In the genomic region with DNA sequence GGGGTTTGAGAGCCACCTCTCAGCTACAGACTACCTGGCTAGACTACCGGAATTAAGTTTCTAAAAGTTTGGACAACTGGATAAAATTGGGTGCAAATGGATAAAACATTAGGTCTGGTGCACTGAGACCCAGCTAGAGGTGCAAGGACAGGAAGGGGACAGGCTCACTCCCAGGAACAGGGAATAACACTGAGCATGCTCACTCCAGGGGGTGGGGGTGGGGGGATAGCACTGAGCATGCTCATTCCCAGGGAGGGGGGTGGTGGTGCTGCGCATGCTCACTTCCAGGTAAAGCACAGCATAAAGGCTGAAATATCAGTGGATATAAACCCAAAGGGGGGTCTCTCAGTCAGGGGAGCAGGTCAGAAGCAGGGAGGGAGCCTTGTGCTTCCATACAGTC, we compare ENCODE assay signal across 16 mouse cellular contexts.
DNase-seq lines count a peak whose midpoint lies in the region; ATAC-seq and TF ChIP-seq lines count a peak whose summit lies in the region.
"Had no signal": no experiment of that assay in that cellular context is flagged by ENCODE, and none has a peak within 500 bp of the region (broad histone marks: within the 10 kb centered on the region; RNA-seq: fewer than 3 reads in every experiment).

No protein-coding gene starts in this region.

- no peak overlapping the region for H3K9ac ChIP-seq in forebrain, embryonic 12.5 days
- peak overlapping the region; percentile 52 for H3K9ac ChIP-seq in heart, embryonic 16.5 days (ENCODE audit: low read length)
- no peak overlapping the region for H3K9ac ChIP-seq in midbrain, embryonic 15.5 days
- H3K9ac ChIP-seq in midbrain, postnatal 0 days (replicated peaks; ENCODE audit: low read length, poor library complexity, severe bottlenecking), result no peak overlapping the region
- H3K9ac ChIP-seq in limb, embryonic 12.5 days (replicated peaks), result no peak overlapping the region
- H3K9ac ChIP-seq: liver, embryonic 14.5 days had no signal

- H3K4me2 ChIP-seq in forebrain, embryonic 12.5 days, result no peak overlapping the region
- H3K4me2 ChIP-seq in heart, embryonic 16.5 days (ENCODE audit: low read depth, low read length), result peak overlapping the region; percentile 54
- no peak overlapping the region for H3K4me2 ChIP-seq in midbrain, embryonic 15.5 days
- H3K4me2 ChIP-seq in midbrain, postnatal 0 days (ENCODE audit: low read depth, low read length, poor library complexity, severe bottlenecking), result no peak overlapping the region
- H3K4me2 ChIP-seq in limb, embryonic 12.5 days, result 0 out of 2 replicates have a peak overlapping the region, but pooled peaks have one; percentile 21

- no peak for ATAC-seq in forebrain, embryonic 12.5 days (ENCODE audit: low FRiP score)
- 0 out of 2 replicates have a peak, but pooled peaks have one; percentile 38 for ATAC-seq in heart, embryonic 16.5 days (replicated peaks; ENCODE audit: extremely low read depth, insufficient read depth, low FRiP score)
- 0 out of 2 replicates have a peak, but pooled peaks have one; percentile 18 for ATAC-seq in midbrain, embryonic 15.5 days (replicated peaks)
- no peak; the same call in 1 of the 2 replicates for ATAC-seq in midbrain, postnatal 0 days (ENCODE audit: low FRiP score)
- ATAC-seq in limb, embryonic 12.5 days (ENCODE audit: insufficient number of reproducible peaks, insufficient read depth, low FRiP score, low TSS enrichment, low read depth), result no peak
- ATAC-seq: lung, postnatal 0 days had no signal

- H3K9me3 ChIP-seq in forebrain, embryonic 10.5 days, result no peaks in the 10 kb centered on the region
- H3K9me3 ChIP-seq in forebrain, embryonic 12.5 days, result no peaks in the 10 kb centered on the region
- H3K9me3 ChIP-seq in heart, embryonic 16.5 days (replicated peaks; ENCODE audit: control insufficient read depth, low read length), result no peaks in the 10 kb centered on the region
- H3K9me3 ChIP-seq in midbrain, embryonic 15.5 days, result no peaks in the 10 kb centered on the region
- H3K9me3 ChIP-seq in midbrain, postnatal 0 days (ENCODE audit: low read length), result no peaks in the 10 kb centered on the region
- no peaks in the 10 kb centered on the region for H3K9me3 ChIP-seq in limb, embryonic 12.5 days

- no peak for TF ChIP-seq CTCF in midbrain, postnatal 0 days (IDR thresholded peaks at IDR 0.05)

- H3K4me3 ChIP-seq in forebrain, embryonic 10.5 days, result no peak overlapping the region
- no peak overlapping the region for H3K4me3 ChIP-seq in forebrain, embryonic 12.5 days (replicated peaks)
- peak overlapping the region; percentile 44 for H3K4me3 ChIP-seq in heart, embryonic 16.5 days (ENCODE audit: low read length)
- H3K4me3 ChIP-seq in midbrain, embryonic 15.5 days, result no peak overlapping the region
- H3K4me3 ChIP-seq in midbrain, postnatal 0 days (ENCODE audit: low read depth, low read length), result no peak overlapping the region
- no peak overlapping the region for H3K4me3 ChIP-seq in limb, embryonic 12.5 days (replicated peaks)
- H3K4me3 ChIP-seq: left cerebral cortex, adult 2 months; myocyte had no signal

- 95% methylated on average over 2 of the region's 2 CpGs for WGBS in forebrain, embryonic 10.5 days
- 87% methylated on average over 2 of the region's 2 CpGs for WGBS in forebrain, embryonic 12.5 days
- WGBS in heart, embryonic 16.5 days, result 86% methylated on average over 2 of the region's 2 CpGs
- 95% methylated on average over 2 of the region's 2 CpGs for WGBS in midbrain, embryonic 15.5 days
- WGBS in midbrain, postnatal 0 days, result 93% methylated on average over 2 of the region's 2 CpGs
- 93% methylated on average over 2 of the region's 2 CpGs for WGBS in limb, embryonic 12.5 days

- H3K27me3 ChIP-seq in forebrain, embryonic 10.5 days (ENCODE audit: poor library complexity, severe bottlenecking), result no peaks in the 10 kb centered on the region
- H3K27me3 ChIP-seq in forebrain, embryonic 12.5 days, result no peaks in the 10 kb centered on the region
- H3K27me3 ChIP-seq in heart, embryonic 16.5 days (ENCODE audit: control insufficient read depth, insufficient read depth, low read length), result no peaks in the 10 kb centered on the region
- no peaks in the 10 kb centered on the region for H3K27me3 ChIP-seq in midbrain, embryonic 15.5 days (replicated peaks)
- H3K27me3 ChIP-seq in midbrain, postnatal 0 days (ENCODE audit: insufficient read depth, low read length), result no peaks in the 10 kb centered on the region
- H3K27me3 ChIP-seq in limb, embryonic 12.5 days, result no peaks in the 10 kb centered on the region

- no peak for DNase-seq in forebrain, embryonic 10.5 days (ENCODE audit: extremely low spot score, low spot score)
- DNase-seq in heart, adult 8-10 months (ENCODE audit: low spot score), result no peak
- DNase-seq in midbrain, postnatal 0 days (ENCODE audit: low spot score), result no peak
- no peak for DNase-seq in urinary bladder, postnatal 14 days (ENCODE audit: low spot score)
- DNase-seq: cerebellum, adult 9-10 months; kidney, adult 8-10 months; kidney, postnatal 25 days; right cerebral cortex, adult 18-20 months had no signal

- H3K27ac ChIP-seq in forebrain, embryonic 10.5 days, result 0 out of 2 replicates have a peak overlapping the region, but pooled peaks have one; percentile 35
- H3K27ac ChIP-seq in forebrain, embryonic 12.5 days, result no peak overlapping the region
- H3K27ac ChIP-seq in heart, embryonic 16.5 days (ENCODE audit: low read length), result peak overlapping the region; percentile 76
- no peak overlapping the region for H3K27ac ChIP-seq in midbrain, embryonic 15.5 days
- H3K27ac ChIP-seq in midbrain, postnatal 0 days (ENCODE audit: low read depth, low read length), result no peak overlapping the region
- peak overlapping the region; percentile 66; the same call in 1 of the 2 replicates for H3K27ac ChIP-seq in limb, embryonic 12.5 days
- H3K27ac ChIP-seq: left cerebral cortex, adult 2 months; liver, embryonic 14.5 days had no signal

- H3K4me1 ChIP-seq in forebrain, embryonic 10.5 days, result peaks cover 16% of the 10 kb centered on the region
- peaks cover 12% of the 10 kb centered on the region for H3K4me1 ChIP-seq in forebrain, embryonic 12.5 days
- H3K4me1 ChIP-seq in heart, embryonic 16.5 days (ENCODE audit: control insufficient read depth, insufficient read depth, low read length), result peaks cover 21% of the 10 kb centered on the region
- no peaks in the 10 kb centered on the region for H3K4me1 ChIP-seq in midbrain, embryonic 15.5 days
- H3K4me1 ChIP-seq in midbrain, postnatal 0 days (ENCODE audit: insufficient read depth, low read length), result no peaks in the 10 kb centered on the region
- peaks cover 8% of the 10 kb centered on the region for H3K4me1 ChIP-seq in limb, embryonic 12.5 days (replicated peaks)

- H3K36me3 ChIP-seq in forebrain, embryonic 10.5 days (replicated peaks), result no peaks in the 10 kb centered on the region
- H3K36me3 ChIP-seq in forebrain, embryonic 12.5 days (replicated peaks), result no peaks in the 10 kb centered on the region
- H3K36me3 ChIP-seq in heart, embryonic 16.5 days (ENCODE audit: control insufficient read depth, insufficient read depth), result no peaks in the 10 kb centered on the region
- no peaks in the 10 kb centered on the region for H3K36me3 ChIP-seq in midbrain, embryonic 15.5 days (replicated peaks)
- no peaks in the 10 kb centered on the region for H3K36me3 ChIP-seq in midbrain, postnatal 0 days (ENCODE audit: insufficient read depth, low read length)
- no peaks in the 10 kb centered on the region for H3K36me3 ChIP-seq in limb, embryonic 12.5 days

Comparison
In these comparisons a context has a peak if more than half of its experiments do, and no peak if none do; other contexts are left out.
1. H3K27ac ChIP-seq: peak in forebrain, embryonic 10.5 days (single experiment), heart, embryonic 16.5 days (single experiment) and limb, embryonic 12.5 days (single experiment); none in forebrain, embryonic 12.5 days (single experiment), midbrain, embryonic 15.5 days (single experiment) and midbrain, postnatal 0 days (single experiment).
2. ATAC-seq: peak in heart, embryonic 16.5 days (single experiment) and midbrain, embryonic 15.5 days (single experiment); none in forebrain, embryonic 12.5 days (single experiment), midbrain, postnatal 0 days (single experiment) and limb, embryonic 12.5 days (single experiment).
3. H3K4me2 ChIP-seq: peak in heart, embryonic 16.5 days (single experiment) and limb, embryonic 12.5 days (single experiment); none in forebrain, embryonic 12.5 days (single experiment), midbrain, embryonic 15.5 days (single experiment) and midbrain, postnatal 0 days (single experiment).